Mouse (Mus musculus): ENCODE measurements around the gene Col23a1. TPM values are rescaled to one million over a fixed set of nuclear protein-coding genes. Genes with fewer than 3 reads are reported as not detected.
A peak's percentile ranks its signal among the peaks of the same experiment; 100 is the strongest.

Col23a1 gene
- total and polyA plus RNA-seq, 2 experiments from 2014 or later: 3.2 to 12.6 TPM

DNA sequence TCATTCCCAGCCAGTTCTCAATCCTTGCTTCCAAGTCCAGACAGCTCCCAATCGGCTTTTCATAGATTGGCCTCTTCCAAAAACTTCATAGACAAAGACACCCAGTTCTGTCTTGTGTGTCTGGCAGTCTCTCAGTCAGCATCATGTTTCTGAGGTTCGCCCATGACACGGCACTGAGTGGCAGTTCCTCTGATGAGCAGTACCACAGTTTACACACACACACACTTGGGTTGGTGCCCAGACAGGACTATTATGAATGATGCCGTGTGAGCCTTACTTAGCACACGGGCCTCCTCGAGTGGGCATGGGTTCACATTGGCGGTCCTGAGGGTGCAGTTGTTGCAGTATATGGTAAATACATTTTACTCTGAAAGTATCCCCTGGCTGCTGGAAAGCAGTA lies 124.8 kb downstream of the Col23a1 start:
- H3K27ac ChIP-seq (ENCODE audit: low read depth, low read length): no peak overlapping the region
- H3K36me3 ChIP-seq (ENCODE audit: insufficient read depth): no peaks in the 10 kb centered on the region
- no peaks in the 10 kb centered on the region for H3K4me1 ChIP-seq (ENCODE audit: insufficient read depth)
- no peak for TF ChIP-seq CTCF (IDR thresholded peaks at IDR 0.05; ENCODE audit: low read depth)
- no peak overlapping the region for H3K9ac ChIP-seq
- no peak overlapping the region for H3K4me2 ChIP-seq (ENCODE audit: low read depth)
- no peak for DNase-seq
- no peaks in the 10 kb centered on the region for H3K27me3 ChIP-seq (ENCODE audit: insufficient read depth, low read length)
- WGBS: 49% methylated on average over 7 of the region's 7 CpGs
- H3K9me3 ChIP-seq (ENCODE audit: low read length): no peaks in the 10 kb centered on the region
- ATAC-seq: peak; percentile 42; the same call in 1 of the 2 replicates
- no peak overlapping the region for H3K4me3 ChIP-seq (ENCODE audit: low read depth, low read length)

DNA sequence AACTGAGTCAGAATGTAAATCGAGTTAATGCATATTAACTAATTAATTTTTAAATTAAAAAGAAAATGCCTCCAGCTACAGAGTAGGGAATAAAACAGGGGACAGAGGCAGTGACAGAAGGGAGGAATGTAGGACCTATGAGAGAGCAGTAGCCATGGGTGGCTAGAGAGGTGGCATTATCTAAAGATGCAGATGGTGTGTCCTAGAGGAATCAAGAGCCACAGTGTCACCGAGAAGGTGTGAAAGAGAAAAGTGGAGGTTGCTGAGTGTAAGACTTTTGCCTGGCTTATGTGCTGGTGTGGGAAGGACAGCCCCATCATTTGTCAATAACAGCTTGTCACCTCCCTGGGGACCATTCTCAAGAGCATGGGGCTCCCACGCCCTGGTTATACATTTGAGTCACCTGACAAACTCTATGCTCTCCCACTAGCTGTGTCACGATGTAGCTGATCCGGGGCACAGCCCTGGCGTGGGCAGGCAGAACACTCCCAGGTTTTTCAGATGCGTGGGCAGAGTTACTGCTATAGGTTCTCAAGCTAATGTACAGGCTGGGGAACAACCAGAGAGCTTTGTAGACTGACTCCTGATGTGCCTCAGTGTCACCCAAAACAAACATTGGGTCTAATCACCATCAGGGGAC lies 125.4 kb downstream of the Col23a1 start:
- no peak overlapping the region for H3K4me2 ChIP-seq (ENCODE audit: low read depth)
- H3K4me1 ChIP-seq (ENCODE audit: insufficient read depth): no peaks in the 10 kb centered on the region
- no peaks in the 10 kb centered on the region for H3K9me3 ChIP-seq (ENCODE audit: low read length)
- H3K36me3 ChIP-seq (ENCODE audit: insufficient read depth): no peaks in the 10 kb centered on the region
- WGBS: 86% methylated on average over 7 of the region's 7 CpGs
- no peak overlapping the region for H3K9ac ChIP-seq
- no peak for ATAC-seq
- no peaks in the 10 kb centered on the region for H3K27me3 ChIP-seq (ENCODE audit: insufficient read depth, low read length)
- no peak for TF ChIP-seq CTCF (IDR thresholded peaks at IDR 0.05; ENCODE audit: low read depth)
- no peak for DNase-seq
- H3K27ac ChIP-seq (ENCODE audit: low read depth, low read length): no peak overlapping the region
- H3K4me3 ChIP-seq (ENCODE audit: low read depth, low read length): no peak overlapping the region

DNA sequence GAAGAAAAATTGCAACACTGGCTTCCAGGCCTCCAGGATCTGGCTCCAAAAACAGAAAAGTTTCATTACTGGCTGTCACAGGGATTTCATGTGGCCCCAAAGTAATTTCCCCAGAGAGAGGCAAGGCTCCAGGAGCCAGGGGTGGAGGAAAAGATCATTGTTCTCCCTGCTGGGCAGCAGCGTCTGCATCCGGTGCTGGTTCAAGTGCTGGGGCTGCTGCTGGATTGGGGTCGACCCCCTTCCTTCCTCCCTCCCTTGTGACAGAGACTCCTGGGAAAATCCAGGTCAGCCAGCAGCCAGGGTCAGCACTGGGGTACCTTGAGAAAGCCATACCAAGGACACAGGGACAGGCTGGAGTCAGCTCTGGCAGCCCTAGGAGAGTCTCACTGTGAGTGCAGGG lies 129.1 kb downstream of the Col23a1 start:
- Histone ChIP-seq H3K4me2 (ENCODE audit: low read depth) (no peak overlapping the region), H3K4me1 (ENCODE audit: insufficient read depth) (no peaks in the 10 kb centered on the region), H3K4me3 (ENCODE audit: low read depth, low read length) (no peak overlapping the region), H3K36me3 (ENCODE audit: insufficient read depth) (no peaks in the 10 kb centered on the region), H3K27ac (ENCODE audit: low read depth, low read length) (no peak overlapping the region), H3K27me3 (ENCODE audit: insufficient read depth, low read length) (no peaks in the 10 kb centered on the region), H3K9me3 (ENCODE audit: low read length) (no peaks in the 10 kb centered on the region), H3K9ac (no peak overlapping the region)
- TF ChIP-seq CTCF (IDR thresholded peaks at IDR 0.05; ENCODE audit: low read depth): no peak
- DNase-seq (no peak), ATAC-seq (no peak)
- 18% methylated on average over 3 of the region's 3 CpGs for WGBS

DNA sequence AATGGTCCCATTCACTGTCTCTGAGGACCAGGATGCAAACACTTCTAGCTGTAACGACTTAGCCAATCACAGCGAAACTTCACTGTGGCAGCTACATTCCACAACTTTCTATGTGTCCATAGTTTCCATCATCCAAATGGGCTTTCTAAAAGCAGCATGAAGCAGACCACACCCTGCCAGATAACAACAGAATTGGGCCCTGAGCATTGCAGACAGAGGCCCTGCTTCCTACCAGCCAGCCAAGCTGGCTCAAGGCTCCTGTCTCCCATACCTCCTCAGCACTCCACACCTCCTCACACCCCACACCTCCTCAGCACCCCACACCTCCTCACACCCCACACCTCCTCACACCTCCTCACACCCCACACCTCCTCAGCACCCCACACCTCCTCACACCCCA lies 132.2 kb downstream of the Col23a1 start:
- no peak overlapping the region for H3K27ac ChIP-seq (ENCODE audit: low read depth, low read length)
- H3K4me2 ChIP-seq (ENCODE audit: low read depth): no peak overlapping the region
- no peaks in the 10 kb centered on the region for H3K27me3 ChIP-seq (ENCODE audit: insufficient read depth, low read length)
- H3K9me3 ChIP-seq (ENCODE audit: low read length): no peaks in the 10 kb centered on the region
- 77% methylated on average over 2 of the region's 2 CpGs for WGBS
- TF ChIP-seq CTCF (IDR thresholded peaks at IDR 0.05; ENCODE audit: low read depth): no peak
- DNase-seq (no peak), ATAC-seq (no peak)
- H3K4me3 ChIP-seq (ENCODE audit: low read depth, low read length): no peak overlapping the region
- H3K4me1 ChIP-seq (ENCODE audit: insufficient read depth): no peaks in the 10 kb centered on the region
- H3K9ac ChIP-seq: no peak overlapping the region
- H3K36me3 ChIP-seq (ENCODE audit: insufficient read depth): no peaks in the 10 kb centered on the region

DNA sequence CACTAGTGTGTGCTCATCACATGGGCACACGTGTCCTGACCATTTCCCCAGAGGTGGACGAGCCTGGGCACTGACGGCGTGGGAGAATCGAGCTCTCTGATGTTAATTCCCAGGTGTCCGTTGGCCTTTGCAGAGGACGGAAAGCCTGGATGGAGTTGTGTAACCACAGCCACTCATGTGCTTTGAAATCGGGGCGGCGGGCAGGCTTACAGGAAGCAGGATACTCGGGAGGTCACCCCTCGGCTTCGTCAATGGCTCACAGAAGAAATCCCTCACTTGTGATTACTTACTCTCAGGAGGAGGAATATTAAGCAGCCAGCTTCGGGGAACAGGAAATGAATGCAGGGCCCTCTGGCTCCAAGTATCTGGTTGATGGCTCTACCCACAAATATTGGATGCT lies 133.0 kb downstream of the Col23a1 start:
- WGBS: 79% methylated on average over 14 of the region's 14 CpGs
- no peaks in the 10 kb centered on the region for H3K27me3 ChIP-seq (ENCODE audit: insufficient read depth, low read length)
- no peaks in the 10 kb centered on the region for H3K9me3 ChIP-seq (ENCODE audit: low read length)
- no peaks in the 10 kb centered on the region for H3K4me1 ChIP-seq (ENCODE audit: insufficient read depth)
- ATAC-seq: no peak
- no peak overlapping the region for H3K9ac ChIP-seq
- H3K4me2 ChIP-seq (ENCODE audit: low read depth): no peak overlapping the region
- H3K36me3 ChIP-seq (ENCODE audit: insufficient read depth): no peaks in the 10 kb centered on the region
- H3K4me3 ChIP-seq (ENCODE audit: low read depth, low read length): no peak overlapping the region
- DNase-seq: no peak
- TF ChIP-seq CTCF (IDR thresholded peaks at IDR 0.05; ENCODE audit: low read depth): no peak
- no peak overlapping the region for H3K27ac ChIP-seq (ENCODE audit: low read depth, low read length)

DNA sequence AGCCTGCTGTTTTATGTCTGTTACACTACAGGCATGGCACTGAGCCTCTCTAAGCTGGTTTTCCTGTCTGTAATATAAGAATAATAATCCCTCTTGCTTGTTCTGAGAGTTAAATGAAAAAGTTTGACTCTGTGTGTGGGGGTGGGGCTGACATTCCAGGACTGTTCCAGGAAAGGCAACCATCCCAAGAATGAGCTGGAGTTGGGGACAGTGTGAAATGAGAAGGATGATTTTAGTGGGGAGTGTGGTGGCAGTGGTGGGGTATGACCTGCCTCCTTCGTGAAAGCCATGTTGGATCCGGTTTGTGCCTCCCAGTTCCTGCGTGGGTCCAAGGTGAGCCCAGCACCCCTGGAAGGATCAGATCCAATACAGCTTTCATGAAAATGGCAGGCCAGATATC lies 136.4 kb downstream of the Col23a1 start:
- no peak overlapping the region for H3K4me2 ChIP-seq (ENCODE audit: low read depth)
- WGBS: 97% methylated on average over 3 of the region's 3 CpGs
- H3K9me3 ChIP-seq (ENCODE audit: low read length): no peaks in the 10 kb centered on the region
- DNase-seq (no peak), ATAC-seq (no peak)
- no peak overlapping the region for H3K4me3 ChIP-seq (ENCODE audit: low read depth, low read length)
- no peak overlapping the region for H3K27ac ChIP-seq (ENCODE audit: low read depth, low read length)
- no peaks in the 10 kb centered on the region for H3K36me3 ChIP-seq (ENCODE audit: insufficient read depth)
- no peak for TF ChIP-seq CTCF (IDR thresholded peaks at IDR 0.05; ENCODE audit: low read depth)
- no peaks in the 10 kb centered on the region for H3K4me1 ChIP-seq (ENCODE audit: insufficient read depth)
- no peak overlapping the region for H3K9ac ChIP-seq
- no peaks in the 10 kb centered on the region for H3K27me3 ChIP-seq (ENCODE audit: insufficient read depth, low read length)

DNA sequence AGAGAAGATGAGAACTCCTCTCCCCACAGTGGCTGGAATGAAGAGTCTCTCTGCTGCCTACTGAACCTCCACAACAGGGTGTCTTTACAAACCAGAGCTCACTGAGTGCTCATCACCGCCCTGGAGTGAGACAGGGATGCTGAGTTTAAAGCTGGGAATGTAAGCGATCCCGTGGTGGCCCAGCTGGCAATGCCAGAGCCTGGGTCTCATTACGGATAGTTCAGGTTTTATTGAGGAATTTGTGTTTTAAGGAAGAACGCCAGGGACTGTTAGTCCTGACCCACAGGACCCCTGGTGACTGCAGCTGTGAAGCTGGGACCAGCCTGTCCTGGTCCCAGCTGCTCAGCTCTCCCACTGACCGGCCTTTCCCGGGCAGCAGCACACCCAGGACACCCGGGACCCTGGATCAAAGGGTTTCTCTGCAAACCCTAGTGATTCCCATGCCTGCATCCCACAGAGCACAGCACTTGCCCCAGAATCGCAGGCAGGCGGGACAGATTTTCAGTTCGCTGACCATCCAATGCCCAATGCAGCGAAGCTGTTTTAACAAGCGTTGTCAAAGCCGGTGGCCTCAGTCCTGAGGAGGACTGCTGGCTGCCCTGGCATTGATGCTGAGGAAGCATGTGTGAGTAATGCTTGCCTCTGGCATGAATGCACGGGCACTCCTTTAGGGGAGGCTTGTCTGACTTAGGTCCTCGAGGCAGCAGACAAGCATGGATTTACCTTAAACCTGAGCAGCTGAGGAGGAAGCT lies 139.9 kb downstream of the Col23a1 start:
- DNase-seq (no peak), ATAC-seq (no peak)
- Histone ChIP-seq H3K36me3 (ENCODE audit: insufficient read depth) (no peaks in the 10 kb centered on the region), H3K4me2 (ENCODE audit: low read depth) (no peak overlapping the region), H3K4me3 (ENCODE audit: low read depth, low read length) (no peak overlapping the region), H3K9ac (no peak overlapping the region), H3K4me1 (ENCODE audit: insufficient read depth) (no peaks in the 10 kb centered on the region), H3K9me3 (ENCODE audit: low read length) (no peaks in the 10 kb centered on the region), H3K27me3 (ENCODE audit: insufficient read depth, low read length) (no peaks in the 10 kb centered on the region), H3K27ac (ENCODE audit: low read depth, low read length) (no peak overlapping the region)
- WGBS: 39% methylated on average over 16 of the region's 16 CpGs
- no peak for TF ChIP-seq CTCF (IDR thresholded peaks at IDR 0.05; ENCODE audit: low read depth)

All from forebrain, postnatal 0 days (tissue).